Mouse (Mus musculus) kidney, postnatal 4 days (tissue): ENCODE results near the gene Polr2g.
"Not testable (repeated sequence)": the region's sequence is repeated elsewhere in the genome, so short reads cannot be mapped to it uniquely, and the experiment has no call there.

Source experiments
- DNase-seq, 2 experiments: peaks; one replicate each; pipeline ENCODE4 v3.0.0; 2021; ENCODE audit warnings: mixed read lengths in 2 of 2

Gene Polr2g

DNA sequence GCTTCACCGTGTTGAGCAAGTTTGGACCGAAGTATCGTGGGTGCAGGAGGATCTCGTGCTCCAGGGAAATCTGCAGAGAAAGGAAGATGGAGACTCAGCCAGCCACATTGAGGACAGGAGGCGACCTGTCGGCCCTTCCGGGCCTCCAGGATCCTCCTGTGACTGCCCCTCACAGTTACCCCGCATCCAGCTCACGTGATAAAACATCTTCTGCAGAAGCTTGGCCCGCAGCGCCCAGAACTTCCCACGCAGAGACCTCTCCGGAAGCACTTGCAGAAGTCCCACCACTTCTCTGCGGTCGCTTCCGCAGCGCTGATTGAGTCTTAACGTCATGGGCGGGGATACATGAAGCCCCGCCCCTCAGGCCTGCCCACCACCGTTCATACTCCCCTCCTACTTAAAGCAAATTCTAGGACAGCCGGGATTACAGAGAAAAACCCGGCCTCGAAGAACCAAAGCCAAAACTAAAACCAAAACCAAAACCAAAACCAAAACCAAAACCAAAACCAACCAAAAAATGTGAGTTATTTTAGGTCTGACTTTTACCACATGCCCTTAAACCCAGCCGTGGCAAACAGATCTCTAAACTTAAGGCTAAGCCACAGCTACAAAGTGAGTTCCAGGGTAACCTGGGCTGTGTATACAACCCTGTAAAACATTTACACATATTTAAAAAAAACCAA is at the start of gene Polr2g:
Gene Polr2g, minus strand, starts transcription at position 314 of the 683 bp plus-strand sequence.
- DNase-seq: peak; percentile 91 to 95

GRCm38 (mm10) chr19:8844371-8845129 is 46.2 kb upstream of the Polr2g start:
- DNase-seq: peak; percentile 89 to 90

- DNase-seq: no peak
Measured at GRCm38 (mm10) chr19:8842961-8843360, 44.6 kb upstream of the Polr2g start.

GRCm38 (mm10) chr19:8841012-8841411 is 42.6 kb upstream of the Polr2g start:
- no peak for DNase-seq

GRCm38 (mm10) chr19:8839908-8840791 is 41.8 kb upstream of the Polr2g start:
- peak; percentile 84 to 90 for DNase-seq

DNA sequence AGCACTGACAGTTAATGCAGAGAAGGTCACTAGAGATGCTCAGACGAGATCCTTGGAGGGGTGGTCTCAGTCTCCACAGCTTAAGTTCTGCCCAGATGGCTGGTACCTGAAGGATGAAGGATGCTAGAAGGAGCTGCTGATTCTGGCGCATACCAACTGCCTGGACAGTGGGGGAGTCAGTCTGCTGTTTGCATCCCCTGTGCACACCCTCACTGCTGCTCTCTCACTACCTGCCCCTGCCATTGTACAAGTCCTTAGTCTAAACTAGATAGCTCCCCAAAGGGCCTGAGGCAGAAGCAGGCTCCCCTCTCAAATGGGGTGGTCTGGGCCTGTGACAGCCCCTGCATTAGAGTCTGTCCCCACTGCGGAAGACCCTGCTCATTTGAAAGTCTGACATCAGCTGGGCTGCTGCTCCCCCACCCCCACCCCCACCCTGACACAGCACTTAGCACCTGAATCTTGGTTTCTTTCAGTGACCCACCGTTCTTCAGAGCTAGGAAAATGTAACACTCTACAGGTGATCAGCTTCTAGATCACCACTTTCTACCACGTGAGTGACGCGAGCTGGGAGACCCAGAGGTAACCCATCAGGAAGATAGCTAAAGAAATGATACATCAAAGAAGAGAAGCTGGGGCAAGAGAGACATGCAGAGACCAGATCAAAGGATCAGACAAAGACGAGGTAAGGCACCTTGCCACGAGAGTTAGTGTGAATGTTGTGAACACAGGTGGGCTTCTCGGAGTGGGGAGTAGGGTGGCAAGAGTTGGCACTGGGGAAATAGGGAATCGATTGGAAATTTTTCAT is 40.9 kb upstream of the Polr2g start, which contains the start of gene Gng3:
Gene Gng3, minus strand, starts transcription at position 92 of the 805 bp plus-strand sequence.
- peak in 1 of 2 experiments; percentile 46 for DNase-seq

DNA sequence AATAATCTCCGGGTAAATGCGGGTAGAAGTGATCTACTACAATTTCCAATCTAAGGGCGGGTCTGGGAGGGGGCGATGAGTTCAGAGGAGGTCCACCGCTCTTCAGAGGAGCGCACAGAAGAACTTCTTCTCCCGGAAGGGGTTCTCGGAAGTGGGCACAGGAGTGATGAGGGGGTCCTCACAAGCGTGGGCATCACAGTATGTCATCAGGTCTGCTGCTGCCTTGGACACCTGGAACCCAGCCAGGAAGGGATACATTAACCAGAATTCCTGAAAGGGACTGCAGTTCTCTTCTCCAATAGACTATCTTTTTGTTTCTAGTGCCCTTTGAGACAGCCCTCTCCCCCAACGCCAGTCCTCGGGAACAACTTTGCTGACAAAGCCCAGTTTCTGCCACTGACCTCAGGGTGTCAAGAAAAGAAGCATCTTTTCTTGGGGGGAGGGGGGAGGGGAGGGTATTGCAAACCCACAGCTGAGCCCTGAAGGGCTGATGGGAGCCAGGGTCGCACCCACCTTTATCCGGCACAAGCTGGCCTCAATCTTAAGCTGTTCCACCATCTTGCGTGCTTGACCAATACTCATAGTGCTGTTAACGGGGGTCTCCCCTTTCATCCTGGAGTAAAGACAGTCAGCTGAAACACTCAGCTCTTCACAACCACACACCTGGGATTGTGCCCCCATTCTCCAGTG is 39.8 kb upstream of the Polr2g start:
- DNase-seq: peak; percentile 60 to 72

DNA sequence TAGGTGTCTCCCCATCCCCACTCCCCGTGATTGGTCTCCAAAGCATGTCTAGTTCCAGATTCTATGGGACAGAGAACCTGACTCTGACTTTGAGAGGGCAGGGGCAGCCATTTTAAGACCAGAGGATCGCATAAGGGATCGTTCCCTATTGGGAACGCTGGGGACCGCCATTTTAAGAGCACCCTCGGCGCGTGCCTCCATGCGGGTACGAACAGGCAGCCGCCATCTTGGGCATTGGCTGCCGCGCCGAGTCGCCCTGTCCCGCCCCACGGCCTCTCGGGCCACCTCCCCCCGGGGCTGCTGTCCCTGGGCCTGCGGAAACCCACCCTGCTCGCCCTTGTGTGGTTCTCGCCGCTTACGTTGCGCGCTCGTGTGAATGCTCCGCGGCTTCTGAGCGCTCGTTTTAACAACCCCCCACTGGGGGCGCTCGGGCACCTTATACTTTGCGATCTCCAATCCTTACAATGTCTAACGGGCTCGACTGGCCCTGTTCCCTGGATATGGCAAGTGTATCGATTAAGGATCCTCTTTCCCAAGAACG is 38.9 kb upstream of the Polr2g start, which contains the start of gene Bscl2:
Gene Bscl2, plus strand, starts transcription at position 217 of the 541 bp plus-strand sequence.
- DNase-seq: peak; percentile 90 to 93

DNA sequence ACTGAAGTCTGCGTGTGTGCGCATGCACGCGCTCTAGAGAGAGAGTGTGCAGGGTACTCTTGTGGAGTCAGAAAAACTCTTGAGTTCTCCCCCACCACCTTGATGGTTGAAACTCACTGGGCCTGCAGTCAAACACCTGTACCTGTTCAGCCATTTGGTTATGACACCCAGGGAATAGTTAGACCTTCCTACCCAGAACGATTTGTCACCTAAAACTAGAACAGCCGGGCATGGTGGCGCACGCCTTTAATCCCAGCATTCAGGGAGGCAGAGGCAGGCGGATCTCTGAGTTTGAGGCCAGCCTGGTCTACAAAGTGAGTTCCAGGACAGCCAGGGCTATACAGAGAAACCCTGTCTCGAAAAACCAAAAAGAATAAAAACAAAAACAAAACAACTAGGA is 38.0 kb upstream of the Polr2g start:
- DNase-seq: not testable (repeated sequence)

DNA sequence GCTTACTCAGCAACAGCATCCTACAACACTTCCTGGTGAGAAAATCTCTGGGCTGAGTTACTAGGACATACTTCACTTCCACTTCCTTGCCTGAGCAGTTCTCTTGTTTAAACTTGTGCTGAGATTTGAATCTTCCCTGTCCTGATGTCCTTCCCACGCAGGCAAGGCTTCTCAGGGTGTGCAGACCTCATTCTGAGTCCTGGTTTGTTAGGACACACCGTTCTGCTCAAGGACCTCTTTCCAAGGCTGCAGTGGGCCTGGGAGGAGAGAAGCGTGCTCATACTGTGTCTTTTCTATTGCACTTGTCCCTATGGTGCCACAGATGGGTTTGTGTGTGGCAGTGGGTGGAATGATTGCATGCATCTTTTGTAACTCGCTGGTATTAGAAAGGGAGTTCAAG is 34.6 kb upstream of the Polr2g start:
- DNase-seq: no peak

- no peak for DNase-seq
Measured at GRCm38 (mm10) chr19:8831262-8831661, 32.9 kb upstream of the Polr2g start.

GRCm38 (mm10) chr19:8830664-8831063 is 32.3 kb upstream of the Polr2g start:
- no peak for DNase-seq

DNA sequence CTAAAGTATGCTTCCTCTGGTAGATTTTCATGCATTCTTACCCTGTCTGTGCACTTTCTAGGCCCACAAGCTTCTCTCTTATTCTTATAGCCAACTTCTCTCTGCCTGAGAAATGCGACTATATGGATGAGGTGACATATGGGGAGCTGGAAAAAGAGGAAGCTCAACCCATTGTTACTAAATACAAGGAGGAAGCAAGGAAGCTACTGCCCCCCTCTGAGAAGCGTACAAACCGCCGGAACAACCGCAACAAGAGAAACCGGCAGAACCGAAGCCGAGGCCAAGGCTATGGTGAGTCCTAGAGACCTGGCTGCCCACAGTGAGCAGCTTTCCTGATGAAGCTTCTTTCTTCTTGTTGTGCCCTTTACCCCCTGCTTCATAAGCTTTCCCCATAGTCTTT is 31.3 kb upstream of the Polr2g start, which contains the start of gene AC129217.1:
Gene AC129217.1, plus strand, starts transcription at position 114 of the 400 bp plus-strand sequence.
- DNase-seq: no peak

DNA sequence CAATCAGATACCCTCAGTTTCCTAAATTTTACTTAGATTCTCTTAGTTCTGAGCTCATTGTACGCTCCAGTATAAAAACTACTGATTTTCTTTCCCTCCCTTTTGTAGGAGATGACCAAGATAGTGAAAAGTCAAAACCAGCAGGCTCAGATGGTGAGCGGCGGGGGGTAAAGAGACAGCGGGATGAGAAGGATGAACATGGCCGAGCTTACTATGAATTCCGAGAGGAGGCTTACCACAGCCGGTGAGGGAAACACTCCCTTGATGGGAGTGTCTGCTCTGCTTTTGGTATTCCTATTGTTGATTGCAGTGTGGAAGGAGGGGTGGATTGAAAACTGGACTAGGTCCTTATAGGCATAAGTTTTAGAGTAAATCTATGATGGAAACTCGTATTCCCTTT is 24.3 kb upstream of the Polr2g start:
- no peak for DNase-seq

GRCm38 (mm10) chr19:8821146-8821545 is 22.8 kb upstream of the Polr2g start:
- peak in 1 of 2 experiments; percentile 33 for DNase-seq

DNA sequence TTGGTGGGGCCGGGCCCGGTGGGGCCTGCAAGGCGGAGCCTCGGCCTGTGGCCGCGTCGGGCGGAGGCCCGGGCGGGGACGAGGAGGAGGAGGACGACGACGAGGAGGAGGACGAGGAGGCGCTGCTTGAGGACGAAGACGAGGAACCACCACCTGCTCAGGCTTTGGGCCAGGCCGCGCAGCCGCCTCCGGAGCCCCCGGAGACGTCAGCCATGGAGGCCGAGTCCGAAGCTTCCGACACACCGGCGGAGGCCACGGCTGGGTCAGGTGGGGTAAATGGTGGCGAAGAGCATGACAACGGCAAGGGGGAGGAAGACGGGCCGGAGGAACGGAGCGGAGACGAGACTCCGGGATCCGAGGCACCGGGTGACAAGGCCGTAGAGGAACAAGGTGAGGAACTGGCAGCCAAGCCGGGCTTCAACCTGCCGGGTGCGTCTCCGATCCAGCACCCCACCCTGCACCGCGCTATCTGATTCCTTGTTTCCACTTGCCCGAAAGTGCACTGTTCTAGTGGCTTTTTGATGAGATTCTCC is 22.1 kb upstream of the Polr2g start:
- DNase-seq: no peak

- peak; percentile 98 to 99 for DNase-seq
Measured at GRCm38 (mm10) chr19:8819596-8820423, 21.4 kb upstream of the Polr2g start, which contains the start of gene Hnrnpul2. Gene Hnrnpul2 (plus strand): TSS chr19:8820010.

GRCm38 (mm10) chr19:8818801-8819595 is 20.6 kb upstream of the Polr2g start, which contains the start of gene Ttc9c:
Gene Ttc9c (minus strand): TSS chr19:8819333.
- DNase-seq: peak; percentile 96 to 98
